Mouse (Mus musculus): Measurements from ENCODE around the gene Tln2.

DNA sequence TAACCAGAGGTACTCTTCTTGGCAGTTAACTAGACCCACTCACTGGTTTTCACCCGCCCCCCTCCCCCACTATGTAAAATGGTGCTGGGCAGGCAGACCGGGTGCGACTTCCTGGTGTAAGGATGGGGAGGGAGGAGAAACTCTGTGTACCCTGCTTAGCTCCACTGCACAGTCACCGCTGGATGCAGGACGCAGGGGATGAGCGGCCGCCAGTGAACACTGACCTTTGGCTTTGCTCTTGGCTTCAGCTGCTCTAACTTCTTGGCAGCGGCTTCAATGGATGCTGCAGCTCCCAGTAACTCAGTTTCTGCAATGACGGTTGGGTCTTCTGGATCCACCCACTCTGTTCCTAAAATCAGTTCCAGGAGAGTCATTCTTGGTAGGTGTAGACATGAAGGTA is 319.0 kb downstream of the Tln2 start:
- TF ChIP-seq ZNF384 (IDR thresholded peaks at IDR 0.05; ENCODE audit: low read depth, low read length), result no peak
- TF ChIP-seq ZC3H11A (IDR thresholded peaks at IDR 0.05; ENCODE audit: borderline replicate concordance, low read depth, low read length), result no peak

All from ES-E14 (cell line).